Mouse (Mus musculus): Measurements from ENCODE around the gene Ttll9. TPM values are rescaled to one million over a fixed set of nuclear protein-coding genes. Genes with fewer than 3 reads are reported as not detected.

The Ttll9 gene
- polyA plus RNA-seq, 1 experiment: not detected

GRCm38 (mm10) chr2:152951065-152951849, 11.0 kb upstream of the Ttll9 start, which contains the start of gene Dusp15:
Gene Dusp15, minus strand, starts transcription at chr2:152951698.
- Histone ChIP-seq H3K4me3 (ENCODE audit: low read depth, low read length) (peak within 1 kb of the TSS; percentile 51), H3K4me1 (ENCODE audit: control insufficient read depth, insufficient read depth, insufficient read length, low read length) (no peaks in the 10 kb centered on the region), H3K27me3 (ENCODE audit: control insufficient read depth, insufficient read depth, low read length) (peaks cover 25% of the 10 kb centered on the region), H3K27ac (ENCODE audit: insufficient read depth, low read depth, low read length) (no peak within 1 kb of the TSS), H3K36me3 (ENCODE audit: control insufficient read depth, insufficient read depth, low read length) (no peaks in the 10 kb centered on the region)
- TF ChIP-seq CTCF (IDR thresholded peaks at IDR 0.05; ENCODE audit: extremely low read depth, insufficient read length, insufficient replicate concordance, low read depth, low read length) (no peak), POLR2A (IDR thresholded peaks at IDR 0.05; ENCODE audit: low read depth, low read length) (no peak)
- 3% methylated on average over 54 of the region's 54 CpGs for WGBS

- no peak for TF ChIP-seq POLR2A (IDR thresholded peaks at IDR 0.05; ENCODE audit: low read depth, low read length)
- TF ChIP-seq CTCF (IDR thresholded peaks at IDR 0.05; ENCODE audit: extremely low read depth, insufficient read length, insufficient replicate concordance, low read depth, low read length): no peak
- WGBS: 18% methylated on average over 13 of the region's 13 CpGs
- peak overlapping the region; percentile 51 for H3K4me3 ChIP-seq (ENCODE audit: low read depth, low read length)
- no peaks in the 10 kb centered on the region for H3K36me3 ChIP-seq (ENCODE audit: control insufficient read depth, insufficient read depth, low read length)
- H3K27ac ChIP-seq (ENCODE audit: insufficient read depth, low read depth, low read length): no peak overlapping the region
- peaks cover 25% of the 10 kb centered on the region for H3K27me3 ChIP-seq (ENCODE audit: control insufficient read depth, insufficient read depth, low read length)
- H3K4me1 ChIP-seq (ENCODE audit: control insufficient read depth, insufficient read depth, insufficient read length, low read length): no peaks in the 10 kb centered on the region
Measured at GRCm38 (mm10) chr2:152951850-152952720, 10.2 kb upstream of the Ttll9 start.

GRCm38 (mm10) chr2:152958116-152958515, 4.2 kb upstream of the Ttll9 start:
- peaks cover 11% of the 10 kb centered on the region for H3K27me3 ChIP-seq (ENCODE audit: control insufficient read depth, insufficient read depth, low read length)
- H3K4me3 ChIP-seq (ENCODE audit: low read depth, low read length): no peak overlapping the region
- no peaks in the 10 kb centered on the region for H3K36me3 ChIP-seq (ENCODE audit: control insufficient read depth, insufficient read depth, low read length)
- H3K4me1 ChIP-seq (ENCODE audit: control insufficient read depth, insufficient read depth, insufficient read length, low read length): peaks cover 4% of the 10 kb centered on the region; the same call in 1 of the 2 replicates
- no peak overlapping the region for H3K27ac ChIP-seq (ENCODE audit: insufficient read depth, low read depth, low read length)
- 67% methylated on average over 3 of the region's 3 CpGs for WGBS
- TF ChIP-seq POLR2A (IDR thresholded peaks at IDR 0.05; ENCODE audit: low read depth, low read length) (no peak), CTCF (IDR thresholded peaks at IDR 0.05; ENCODE audit: extremely low read depth, insufficient read length, insufficient replicate concordance, low read depth, low read length) (no peak)

GRCm38 (mm10) chr2:152965555-152965954, 3.3 kb downstream of the Ttll9 start:
- WGBS: 55% methylated on average over 4 of the region's 4 CpGs
- H3K27me3 ChIP-seq (ENCODE audit: control insufficient read depth, insufficient read depth, low read length): peaks cover 6% of the 10 kb centered on the region
- peaks cover 4% of the 10 kb centered on the region; the same call in 1 of the 2 replicates for H3K4me1 ChIP-seq (ENCODE audit: control insufficient read depth, insufficient read depth, insufficient read length, low read length)
- no peaks in the 10 kb centered on the region for H3K36me3 ChIP-seq (ENCODE audit: control insufficient read depth, insufficient read depth, low read length)
- H3K27ac ChIP-seq (ENCODE audit: insufficient read depth, low read depth, low read length): no peak overlapping the region
- H3K4me3 ChIP-seq (ENCODE audit: low read depth, low read length): no peak overlapping the region
- no peak for TF ChIP-seq POLR2A (IDR thresholded peaks at IDR 0.05; ENCODE audit: low read depth, low read length)
- no peak for TF ChIP-seq CTCF (IDR thresholded peaks at IDR 0.05; ENCODE audit: extremely low read depth, insufficient read length, insufficient replicate concordance, low read depth, low read length)

- TF ChIP-seq CTCF (IDR thresholded peaks at IDR 0.05; ENCODE audit: extremely low read depth, insufficient read length, insufficient replicate concordance, low read depth, low read length) (no peak), POLR2A (IDR thresholded peaks at IDR 0.05; ENCODE audit: low read depth, low read length) (no peak)
- H3K27me3 ChIP-seq (ENCODE audit: control insufficient read depth, insufficient read depth, low read length): no peaks in the 10 kb centered on the region
- 55% methylated on average over 3 of the region's 3 CpGs for WGBS
- H3K27ac ChIP-seq (ENCODE audit: insufficient read depth, low read depth, low read length): no peak overlapping the region
- H3K36me3 ChIP-seq (ENCODE audit: control insufficient read depth, insufficient read depth, low read length): no peaks in the 10 kb centered on the region
- H3K4me3 ChIP-seq (ENCODE audit: low read depth, low read length): no peak overlapping the region
- no peaks in the 10 kb centered on the region for H3K4me1 ChIP-seq (ENCODE audit: control insufficient read depth, insufficient read depth, insufficient read length, low read length)
Measured at GRCm38 (mm10) chr2:152976991-152977390, 14.7 kb downstream of the Ttll9 start.

- TF ChIP-seq POLR2A (IDR thresholded peaks at IDR 0.05; ENCODE audit: low read depth, low read length) (no peak), CTCF (IDR thresholded peaks at IDR 0.05; ENCODE audit: extremely low read depth, insufficient read length, insufficient replicate concordance, low read depth, low read length) (no peak)
- 37% methylated on average over 1 of the region's 1 CpGs for WGBS
- no peaks in the 10 kb centered on the region for H3K27me3 ChIP-seq (ENCODE audit: control insufficient read depth, insufficient read depth, low read length)
Measured at GRCm38 (mm10) chr2:152985582-152985981, 23.3 kb downstream of the Ttll9 start.

GRCm38 (mm10) chr2:152991529-152991928, 29.2 kb downstream of the Ttll9 start:
- no peaks in the 10 kb centered on the region for H3K4me1 ChIP-seq (ENCODE audit: control insufficient read depth, insufficient read depth, insufficient read length, low read length)
- H3K27me3 ChIP-seq (ENCODE audit: control insufficient read depth, insufficient read depth, low read length): no peaks in the 10 kb centered on the region
- no peak overlapping the region for H3K27ac ChIP-seq (ENCODE audit: insufficient read depth, low read depth, low read length)
- WGBS: 60% methylated on average over 9 of the region's 9 CpGs
- H3K4me3 ChIP-seq (ENCODE audit: low read depth, low read length): no peak overlapping the region
- H3K36me3 ChIP-seq (ENCODE audit: control insufficient read depth, insufficient read depth, low read length): no peaks in the 10 kb centered on the region
- TF ChIP-seq CTCF (IDR thresholded peaks at IDR 0.05; ENCODE audit: extremely low read depth, insufficient read length, insufficient replicate concordance, low read depth, low read length) (no peak), POLR2A (IDR thresholded peaks at IDR 0.05; ENCODE audit: low read depth, low read length) (no peak)

More at GRCm38 (mm10) chr2:152985582-152985981, 23.3 kb downstream of the Ttll9 start:
- Histone ChIP-seq H3K4me3 (ENCODE audit: low read depth, low read length) (no peak overlapping the region), H3K4me1 (ENCODE audit: control insufficient read depth, insufficient read depth, insufficient read length, low read length) (no peaks in the 10 kb centered on the region), H3K36me3 (ENCODE audit: control insufficient read depth, insufficient read depth, low read length) (no peaks in the 10 kb centered on the region), H3K27ac (ENCODE audit: insufficient read depth, low read depth, low read length) (no peak overlapping the region)
